Mouse (Mus musculus) splenic B cell, adult 2 months (primary cell): ENCODE measurements at regions not wholly inside any gene's neighbourhood (a gene's known extent, or its start where the extent isn't known, plus 50 kb on each side); places are given as distances from the start of the nearest gene placed in this dataset.

Experiments used
- DNase-seq: peaks from one replicate; pipeline ENCODE4 v3.0.0-alpha.2; 2011; ENCODE audit warnings: low read depth, low spot score
- H3K27me3 ChIP-seq: 2 replicates; pipeline ENCODE4 v1.6.1; 2012; ENCODE audit warnings: mild to moderate bottlenecking, low read length, moderate library complexity, mixed read lengths; ENCODE audit not compliant: control insufficient read depth, poor library complexity, insufficient read depth, severe bottlenecking
- H3K36me3 ChIP-seq: 2 replicates; pipeline ENCODE4 v1.6.1; 2012; ENCODE audit warnings: mild to moderate bottlenecking, low read length, moderate library complexity, mixed read lengths; ENCODE audit not compliant: control insufficient read depth, poor library complexity, insufficient read depth, severe bottlenecking

DNA sequence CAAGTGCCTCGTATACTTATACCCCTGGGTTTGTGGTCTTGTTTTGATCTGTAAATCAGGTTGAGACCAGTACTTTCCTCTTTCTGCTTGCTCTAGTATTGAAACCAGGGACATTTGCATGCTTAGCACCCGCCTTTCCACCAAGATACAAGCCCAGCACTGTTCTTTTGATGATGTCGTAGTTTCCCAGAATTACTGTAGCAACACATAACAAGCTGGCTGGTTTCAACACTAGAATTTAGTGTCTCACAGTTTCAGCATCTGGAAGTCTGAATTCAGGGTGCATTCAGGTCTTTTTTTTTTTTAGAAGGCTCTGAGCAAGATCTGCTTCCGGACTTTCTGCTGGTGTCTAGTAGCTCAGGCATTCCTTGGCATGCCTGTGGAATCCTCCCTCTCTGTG is 117.8 kb downstream of the Cavin4 start:
- DNase-seq, result no peak
- Histone ChIP-seq H3K27me3 (no peaks in the 10 kb centered on the region), H3K36me3 (no peaks in the 10 kb centered on the region)

DNA sequence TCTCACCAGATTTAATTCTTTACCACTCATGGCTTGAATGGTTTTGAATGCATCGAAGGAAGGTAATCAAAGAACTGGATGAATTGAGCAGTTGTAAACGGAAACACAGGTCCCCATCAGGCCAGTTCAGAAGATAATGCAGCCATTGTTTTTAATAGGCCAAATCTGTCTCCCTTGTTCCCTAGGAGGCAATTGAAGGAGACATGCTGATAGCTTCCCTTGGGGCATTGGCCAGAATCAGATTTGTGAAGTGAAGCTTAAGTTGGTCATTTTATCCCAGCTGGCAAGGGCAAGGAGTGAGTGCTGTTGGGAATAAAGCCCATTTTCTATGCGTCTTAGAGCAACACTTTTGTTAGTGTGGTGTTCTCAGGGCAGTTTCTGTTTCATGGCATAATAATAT is 119.4 kb downstream of the Cavin4 start:
- no peaks in the 10 kb centered on the region for H3K36me3 ChIP-seq
- no peaks in the 10 kb centered on the region for H3K27me3 ChIP-seq
- no peak for DNase-seq

DNA sequence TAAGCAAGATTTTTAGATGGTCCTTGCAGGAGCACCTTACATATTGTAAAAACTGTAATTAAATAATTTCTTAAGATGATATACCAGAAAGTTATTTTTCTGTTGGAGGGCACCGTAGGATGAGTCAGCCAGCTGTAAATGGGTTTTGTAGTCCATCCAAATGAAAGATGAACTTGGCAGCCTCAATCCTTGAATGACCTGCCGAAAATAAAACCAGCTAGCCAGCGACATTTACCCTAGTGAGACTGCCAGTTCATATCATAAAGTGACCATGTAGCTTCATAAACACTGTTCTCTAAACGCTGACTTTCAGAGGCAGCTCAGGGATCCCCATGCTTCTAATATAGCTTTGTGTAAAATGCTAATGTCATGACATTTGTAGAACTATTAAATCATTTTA is 127.8 kb downstream of the Cavin4 start:
- no peak for DNase-seq
- Histone ChIP-seq H3K27me3 (no peaks in the 10 kb centered on the region), H3K36me3 (no peaks in the 10 kb centered on the region)

DNA sequence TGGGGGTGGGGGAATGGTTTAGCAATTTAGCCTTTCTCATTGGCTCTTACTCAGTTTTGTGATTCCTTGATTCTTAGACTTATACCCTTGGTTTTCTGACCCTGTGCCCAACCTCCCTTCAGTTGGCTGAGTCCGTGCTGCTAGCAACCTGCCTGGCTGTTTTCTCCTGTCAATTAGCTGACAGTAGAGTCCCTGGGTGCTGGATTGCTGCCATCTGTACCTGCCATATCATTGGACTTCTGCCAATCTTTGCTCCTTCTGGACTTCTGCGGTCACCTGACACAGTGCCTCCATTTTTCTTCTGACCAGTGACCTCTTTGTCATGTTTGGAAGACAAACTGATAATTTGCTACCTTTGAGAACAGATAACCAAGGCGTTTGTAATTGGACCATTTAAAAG is 140.5 kb downstream of the Cavin4 start:
- Histone ChIP-seq H3K36me3 (no peaks in the 10 kb centered on the region), H3K27me3 (no peaks in the 10 kb centered on the region)
- DNase-seq, result no peak

DNA sequence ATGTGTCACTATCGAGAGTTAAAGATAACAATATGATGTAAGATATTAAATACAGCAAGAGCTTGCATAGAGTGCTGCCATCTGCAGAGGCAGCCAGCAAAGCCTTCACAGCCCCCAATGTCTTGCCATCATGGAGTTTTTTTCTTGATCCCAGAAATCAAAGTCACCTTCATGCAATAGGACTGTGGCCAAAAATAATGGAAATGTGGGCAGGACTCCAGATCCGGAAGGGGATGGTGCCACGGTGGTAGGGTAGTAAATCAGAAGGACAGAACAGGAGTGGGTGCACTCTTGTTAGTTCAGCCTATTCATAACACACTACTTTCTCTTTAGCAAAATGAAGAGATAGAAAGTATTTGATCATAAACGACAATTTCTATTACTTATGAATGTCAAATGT is 145.3 kb downstream of the Cavin4 start:
- H3K27me3 ChIP-seq, result no peaks in the 10 kb centered on the region
- DNase-seq, result no peak

DNA sequence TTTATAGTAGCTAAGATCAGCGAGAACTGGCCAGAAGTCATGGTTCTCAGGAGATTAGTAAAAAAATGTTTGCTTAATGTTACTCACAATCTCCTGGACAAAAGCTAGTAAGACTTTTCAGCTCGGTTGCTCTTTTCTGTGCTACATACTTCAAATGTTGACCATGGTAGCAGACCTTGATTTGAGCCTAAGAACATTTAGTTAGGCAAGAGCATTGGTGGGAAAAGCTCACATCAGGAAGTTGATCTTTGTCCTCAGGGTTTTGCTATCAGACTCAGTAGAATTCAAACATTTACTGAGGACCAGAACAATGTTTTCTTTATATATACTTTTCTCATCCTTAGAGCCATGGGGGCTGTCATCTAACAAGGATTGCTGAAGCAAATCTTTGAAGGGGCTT is 170.4 kb downstream of the Cavin4 start:
- Histone ChIP-seq H3K27me3 (no peaks in the 10 kb centered on the region), H3K36me3 (no peaks in the 10 kb centered on the region)
- no peak for DNase-seq

More for the DNA sequence above, 145.3 kb downstream of the Cavin4 start:
- no peaks in the 10 kb centered on the region for H3K36me3 ChIP-seq

DNA sequence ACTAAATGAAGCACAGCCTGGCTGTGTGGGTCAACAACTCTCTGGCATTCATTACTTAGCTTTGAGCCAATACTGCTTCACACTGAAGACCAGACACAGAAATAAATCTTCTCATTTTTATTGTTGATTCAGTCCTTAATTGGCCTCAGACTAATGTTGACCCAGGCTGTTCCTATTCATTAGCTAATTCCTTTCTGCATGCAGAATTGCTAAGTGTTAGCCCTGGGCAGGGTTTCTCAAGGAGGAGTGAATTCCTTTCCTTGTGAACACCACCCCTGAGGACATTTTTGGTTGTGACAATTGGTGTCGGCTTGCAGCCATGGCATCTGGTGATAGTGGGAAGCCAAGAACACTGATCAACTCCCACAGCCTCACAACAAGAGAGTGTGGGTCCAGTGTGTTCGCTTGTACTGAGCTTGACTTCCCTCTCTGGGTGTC is 179.5 kb downstream of the Cavin4 start:
- Histone ChIP-seq H3K36me3 (no peaks in the 10 kb centered on the region), H3K27me3 (no peaks in the 10 kb centered on the region)
- DNase-seq, result no peak

DNA sequence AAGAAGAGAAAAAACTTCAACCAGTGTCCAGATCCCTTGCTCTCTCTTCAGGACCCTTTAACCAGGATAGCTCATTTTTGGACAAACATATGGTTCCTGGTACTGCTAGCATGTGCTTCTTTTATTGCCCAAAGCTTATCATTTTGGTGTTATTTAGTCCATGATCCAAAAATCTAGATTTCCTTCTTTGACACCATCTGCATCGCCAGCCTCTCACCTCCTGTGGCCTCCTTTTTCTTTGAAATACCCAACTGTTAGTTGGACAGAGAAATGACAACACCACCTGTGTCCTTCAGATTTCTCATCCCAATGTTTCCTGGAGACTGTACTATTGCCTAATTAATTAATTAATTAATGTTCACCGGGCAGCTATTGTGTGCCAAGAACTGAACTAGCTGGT is 188.0 kb upstream of the Plppr1 start:
- no peak for DNase-seq
- H3K27me3 ChIP-seq, result no peaks in the 10 kb centered on the region

DNA sequence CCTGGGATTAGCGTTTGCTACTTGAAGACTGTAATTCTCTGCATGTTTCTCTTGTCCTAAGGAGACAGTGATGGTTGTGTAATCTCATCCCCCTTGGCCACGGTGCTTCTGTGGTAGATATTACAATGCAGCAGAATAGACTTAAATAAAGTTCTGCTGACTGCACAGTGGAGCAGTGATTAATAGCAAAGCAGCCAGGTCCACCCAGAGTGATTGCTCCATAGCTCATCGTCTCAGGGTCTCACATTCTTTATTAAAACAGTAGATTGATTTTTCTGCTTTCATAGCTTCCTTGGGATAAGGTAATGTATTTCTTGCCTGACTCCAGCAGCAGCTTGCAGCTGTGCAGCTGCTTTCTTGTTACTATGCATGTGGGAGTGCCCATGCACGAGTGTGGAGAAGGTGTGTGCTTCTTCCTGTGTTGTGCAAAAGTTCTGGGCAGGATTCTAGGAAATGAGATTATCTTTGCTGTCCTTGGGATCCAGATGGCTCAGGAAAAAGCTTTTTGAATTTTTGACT is 169.9 kb upstream of the Plppr1 start:
- Histone ChIP-seq H3K27me3 (no peaks in the 10 kb centered on the region), H3K36me3 (no peaks in the 10 kb centered on the region)
- DNase-seq, result no peak

More for the DNA sequence above, 188.0 kb upstream of the Plppr1 start:
- no peaks in the 10 kb centered on the region for H3K36me3 ChIP-seq

DNA sequence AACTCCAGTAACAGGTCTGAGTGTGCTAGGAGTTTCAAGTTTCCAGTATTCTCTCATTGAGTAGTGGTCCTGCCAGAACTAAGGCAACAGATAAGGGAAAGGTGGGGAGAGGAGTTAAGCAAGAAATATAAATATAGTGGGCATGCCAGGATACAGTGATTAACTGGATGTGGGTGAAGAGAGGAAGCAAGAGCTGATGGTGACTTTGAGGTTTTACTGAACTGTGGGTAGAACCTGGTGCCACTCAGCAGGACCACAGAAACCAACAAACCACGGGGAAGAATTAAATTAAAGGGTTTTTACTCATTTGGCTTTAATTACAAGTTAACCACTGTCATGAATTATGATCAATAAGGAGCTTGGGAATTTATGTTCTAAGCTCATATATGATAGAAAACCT is 154.5 kb upstream of the Plppr1 start:
- H3K36me3 ChIP-seq, result no peaks in the 10 kb centered on the region
- H3K27me3 ChIP-seq, result no peaks in the 10 kb centered on the region
- no peak for DNase-seq

DNA sequence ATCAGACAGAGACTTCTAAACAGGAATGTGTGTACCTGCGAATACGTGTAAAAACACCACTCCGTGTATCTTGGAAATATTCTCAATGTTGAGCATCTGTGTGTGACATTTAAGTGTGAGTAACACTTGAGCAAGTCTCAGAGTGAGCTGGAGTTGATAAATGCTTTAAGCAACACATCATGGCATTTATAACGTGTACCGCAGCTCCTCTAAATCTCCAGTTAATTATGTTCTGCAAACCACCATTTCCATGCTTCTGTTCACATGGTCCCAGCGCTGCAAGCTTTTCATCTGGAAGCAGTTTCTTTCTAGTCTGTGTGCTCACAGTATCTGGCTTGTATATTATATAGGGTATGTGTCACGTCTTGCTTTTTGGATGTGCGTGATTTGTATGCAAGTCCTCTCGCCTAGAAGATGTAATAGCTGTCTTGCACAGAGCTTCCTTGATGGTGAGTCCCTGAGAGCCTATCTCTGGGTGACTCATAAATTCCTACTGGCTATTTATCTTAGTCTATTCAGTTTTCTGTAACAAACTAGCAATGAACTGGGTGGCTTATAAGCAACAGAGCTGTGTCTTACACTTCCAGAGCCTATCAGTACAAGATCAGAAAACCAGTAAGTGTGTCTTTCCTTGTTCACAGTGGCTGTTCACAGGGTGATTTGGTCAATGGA is 153.7 kb upstream of the Plppr1 start:
- Histone ChIP-seq H3K36me3 (no peaks in the 10 kb centered on the region), H3K27me3 (no peaks in the 10 kb centered on the region)
- no peak for DNase-seq

DNA sequence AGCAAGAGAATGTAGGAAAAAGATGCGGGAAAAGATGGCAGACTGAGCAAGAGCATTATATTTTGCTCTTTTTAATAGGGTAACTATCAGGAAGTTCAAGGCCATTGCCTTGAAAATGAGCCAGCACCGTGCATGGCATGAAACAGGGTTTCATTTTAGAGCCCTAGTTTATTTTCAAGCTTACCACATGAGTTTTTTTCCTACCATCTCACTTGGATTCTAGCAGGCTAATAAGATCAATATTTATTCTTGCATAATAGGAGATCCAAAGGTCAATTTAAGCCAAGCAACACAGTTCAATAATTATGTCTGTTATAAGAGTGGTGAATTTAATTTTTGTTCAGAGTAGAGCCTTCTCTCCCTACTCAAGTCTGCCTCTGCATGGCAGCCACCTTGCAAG is 149.9 kb upstream of the Plppr1 start:
- no peaks in the 10 kb centered on the region for H3K27me3 ChIP-seq
- H3K36me3 ChIP-seq, result no peaks in the 10 kb centered on the region
- DNase-seq, result no peak

DNA sequence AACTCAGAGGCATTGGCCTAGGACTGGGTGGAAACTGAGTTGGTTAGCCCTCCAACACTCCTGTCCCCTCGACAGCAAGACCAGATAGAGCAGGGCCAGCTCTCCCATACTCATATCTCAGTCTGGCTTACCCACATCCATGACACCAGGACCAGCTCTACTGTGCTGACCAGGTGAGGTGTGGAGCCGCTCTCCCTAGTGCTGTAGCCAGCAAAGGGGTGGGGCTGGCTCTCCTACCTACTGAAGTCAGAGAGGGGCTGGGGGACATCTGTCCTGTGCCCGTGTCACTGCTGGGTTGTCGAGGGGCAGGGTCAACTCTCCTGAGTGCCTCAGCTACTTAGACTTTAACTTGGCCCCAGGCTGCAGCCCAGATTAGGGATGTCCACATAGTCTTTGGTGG is 145.8 kb upstream of the Plppr1 start:
- no peaks in the 10 kb centered on the region for H3K27me3 ChIP-seq
- no peak for DNase-seq

DNA sequence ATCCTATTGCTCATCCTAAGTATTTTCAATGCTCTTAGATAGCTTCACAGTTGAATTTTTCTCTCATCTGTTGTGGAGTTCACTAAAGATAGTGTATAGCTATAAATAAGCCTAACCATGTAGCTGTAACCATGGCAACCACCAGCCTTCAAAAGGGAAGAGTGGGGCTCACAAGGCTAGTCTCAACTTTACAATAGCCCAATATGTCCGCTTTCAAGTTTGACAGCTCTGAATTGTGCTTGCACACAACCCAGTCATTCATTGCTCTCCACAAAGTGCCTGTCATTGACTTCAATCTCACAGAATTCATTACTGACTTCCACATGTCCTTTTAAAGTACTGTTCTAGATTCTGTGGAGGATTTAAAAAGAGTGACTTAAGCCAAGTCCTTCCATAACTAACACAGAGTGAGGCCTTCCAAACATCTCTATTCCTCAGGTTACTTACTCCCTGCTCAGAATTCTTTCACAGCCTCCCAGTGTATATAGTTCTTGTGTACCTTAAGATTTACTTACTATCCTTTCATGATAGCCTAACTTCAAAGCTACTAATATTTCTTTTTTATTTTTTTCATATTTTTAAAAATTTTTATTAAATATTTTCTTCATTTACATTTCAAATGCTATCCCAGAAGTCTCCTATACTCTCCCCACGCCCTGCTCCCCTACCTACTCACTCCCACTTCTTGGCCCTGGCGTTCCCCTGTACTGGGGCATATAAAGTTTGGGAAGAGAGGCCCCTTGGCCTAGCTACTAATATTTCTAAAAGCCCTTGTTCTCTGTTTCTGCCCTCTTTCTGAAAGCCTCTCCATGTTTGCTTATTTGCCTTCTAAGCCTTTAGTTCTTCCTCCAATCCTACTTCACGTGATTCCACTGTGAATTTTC is 134.3 kb upstream of the Plppr1 start:
- no peak for DNase-seq
- H3K27me3 ChIP-seq, result no peaks in the 10 kb centered on the region
- no peaks in the 10 kb centered on the region for H3K36me3 ChIP-seq

More for the DNA sequence above, 145.8 kb upstream of the Plppr1 start:
- H3K36me3 ChIP-seq, result no peaks in the 10 kb centered on the region

DNA sequence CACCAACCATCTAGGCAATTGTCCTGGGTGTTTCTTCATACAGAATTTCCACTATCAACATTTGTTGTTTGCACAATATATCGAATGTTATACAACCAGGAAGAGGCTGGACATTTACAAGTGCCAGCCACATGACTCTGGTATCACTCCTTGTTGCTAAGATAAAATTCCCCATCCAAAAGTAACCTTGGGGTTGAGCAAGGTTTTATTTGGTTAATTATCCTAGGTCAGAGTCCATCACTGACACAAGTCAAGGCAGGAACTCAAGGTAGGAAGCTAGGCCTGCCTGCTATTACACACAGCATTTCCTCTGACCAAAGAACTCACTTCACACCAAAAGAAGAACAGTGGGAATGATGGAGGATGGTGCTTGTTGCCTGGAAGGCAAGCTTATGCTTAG is 120.7 kb upstream of the Plppr1 start:
- no peak for DNase-seq

More for the DNA sequence above, 120.7 kb upstream of the Plppr1 start:
- no peaks in the 10 kb centered on the region for H3K36me3 ChIP-seq
- H3K27me3 ChIP-seq, result no peaks in the 10 kb centered on the region
